ENCODE assay signal across 9 mouse cellular contexts in the genomic region with DNA sequence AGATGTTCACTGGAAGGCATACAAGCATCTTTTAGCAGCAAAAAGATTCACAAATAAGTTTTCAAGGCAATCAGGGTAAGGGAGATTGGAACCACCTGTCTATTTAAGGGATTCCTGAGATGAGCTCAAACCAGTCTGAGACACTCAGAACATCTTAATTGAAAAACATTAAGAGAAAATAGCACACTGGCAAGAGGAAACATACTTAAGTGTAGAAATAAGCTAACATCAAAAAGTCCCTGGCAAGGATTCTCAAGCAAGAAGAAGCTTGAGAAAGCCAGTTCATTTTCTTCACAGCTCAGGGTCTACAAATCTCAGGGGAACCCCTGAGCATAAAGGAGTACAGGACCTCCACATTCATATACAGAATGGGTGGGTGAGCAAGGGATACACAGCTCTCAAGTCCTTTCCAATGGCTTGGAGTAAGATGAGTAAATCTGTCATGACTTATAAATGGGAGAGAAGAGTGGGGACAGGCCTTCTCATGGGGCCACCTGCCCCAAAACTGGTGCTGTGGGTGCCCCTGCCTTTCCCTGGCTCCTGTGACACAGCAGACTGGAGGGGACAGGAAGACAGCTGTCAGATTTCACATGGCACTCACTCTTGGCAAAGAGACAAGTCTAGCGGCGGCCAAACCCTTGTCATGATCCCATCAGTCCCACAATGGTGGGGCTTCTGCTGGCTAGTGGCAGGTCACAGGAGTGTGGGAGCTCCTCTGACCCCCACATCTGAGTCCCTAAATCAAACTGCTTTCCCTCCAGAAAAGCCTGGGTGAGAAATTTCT.
A peak's percentile ranks its signal among the peaks of the same experiment; 100 is the strongest.
DNase-seq lines count a peak whose midpoint lies in the region; ATAC-seq and TF ChIP-seq lines count a peak whose summit lies in the region.
"Had no signal": no experiment of that assay in that cellular context is flagged by ENCODE, and none has a peak within 500 bp of the region (broad histone marks: within the 10 kb centered on the region; RNA-seq: fewer than 3 reads in every experiment).

No protein-coding gene starts in this region.

- no peak for TF ChIP-seq CTCF in layer of hippocampus, adult 2 months (conservative IDR thresholded peaks at IDR 0.05)

- no peaks in the 10 kb centered on the region for H3K36me3 ChIP-seq in kidney, embryonic 14.5 days (ENCODE audit: control insufficient read depth, insufficient read depth, low read length)
- no peaks in the 10 kb centered on the region for H3K36me3 ChIP-seq in heart, embryonic 15.5 days
- H3K36me3 ChIP-seq in lung, embryonic 15.5 days, result no peaks in the 10 kb centered on the region
- H3K36me3 ChIP-seq: limb, embryonic 15.5 days had no signal

- no peak overlapping the region for H3K4me2 ChIP-seq in kidney, embryonic 14.5 days (replicated peaks; ENCODE audit: low read depth, low read length)
- no peak overlapping the region for H3K4me2 ChIP-seq in heart, embryonic 15.5 days
- H3K4me2 ChIP-seq in lung, embryonic 15.5 days, result no peak overlapping the region
- H3K4me2 ChIP-seq: limb, embryonic 15.5 days had no signal

- H3K4me3 ChIP-seq in kidney, embryonic 14.5 days (ENCODE audit: low read length), result no peak overlapping the region
- H3K4me3 ChIP-seq in heart, embryonic 15.5 days, result no peak overlapping the region
- H3K4me3 ChIP-seq in lung, embryonic 15.5 days, result no peak overlapping the region
- no peak overlapping the region for H3K4me3 ChIP-seq in layer of hippocampus, adult 2 months
- H3K4me3 ChIP-seq: limb, embryonic 15.5 days; myocyte had no signal

- no peak for ATAC-seq in kidney, embryonic 14.5 days (ENCODE audit: low FRiP score, low TSS enrichment)
- ATAC-seq in heart, embryonic 15.5 days (replicated peaks; ENCODE audit: insufficient number of reproducible peaks, insufficient read depth, low FRiP score, low read depth), result no peak; the same call in 1 of the 2 replicates
- peak; percentile 93 for ATAC-seq in lung, embryonic 15.5 days (ENCODE audit: borderline replicate concordance, extremely low read depth, low FRiP score, low TSS enrichment)
- no peak for ATAC-seq in CD4-positive, CD25-positive, alpha-beta regulatory T cell, adult 4 months

- peak; percentile 3 for DNase-seq in kidney, adult 18-20 months
- DNase-seq in cerebellum, adult 9-11 months, result peak; percentile 66
- no peak for DNase-seq in layer of hippocampus, adult 2 months (ENCODE audit: low spot score in 2 of 2)

- H3K9ac ChIP-seq in kidney, embryonic 14.5 days (ENCODE audit: low read depth, low read length), result no peak overlapping the region
- H3K9ac ChIP-seq in heart, embryonic 15.5 days, result no peak overlapping the region
- H3K9ac ChIP-seq in lung, embryonic 15.5 days, result no peak overlapping the region
- H3K9ac ChIP-seq: limb, embryonic 15.5 days had no signal

- no peaks in the 10 kb centered on the region for H3K27me3 ChIP-seq in kidney, embryonic 14.5 days (ENCODE audit: control insufficient read depth, insufficient read depth, low read length)
- H3K27me3 ChIP-seq in heart, embryonic 15.5 days, result no peaks in the 10 kb centered on the region
- H3K27me3 ChIP-seq in lung, embryonic 15.5 days, result no peaks in the 10 kb centered on the region
- H3K27me3 ChIP-seq: limb, embryonic 15.5 days had no signal

- H3K9me3 ChIP-seq in kidney, embryonic 14.5 days (ENCODE audit: control insufficient read depth, low read length), result no peaks in the 10 kb centered on the region
- H3K9me3 ChIP-seq in heart, embryonic 15.5 days (replicated peaks), result no peaks in the 10 kb centered on the region
- H3K9me3 ChIP-seq in lung, embryonic 15.5 days, result no peaks in the 10 kb centered on the region
- H3K9me3 ChIP-seq: limb, embryonic 15.5 days had no signal

- no peak overlapping the region for H3K27ac ChIP-seq in kidney, embryonic 14.5 days (ENCODE audit: low read depth, low read length)
- H3K27ac ChIP-seq in heart, embryonic 15.5 days, result peak overlapping the region; percentile 47; the same call in 1 of the 2 replicates
- peak overlapping the region; percentile 71 for H3K27ac ChIP-seq in lung, embryonic 15.5 days
- no peak overlapping the region for H3K27ac ChIP-seq in layer of hippocampus, adult 2 months
- H3K27ac ChIP-seq: limb, embryonic 15.5 days had no signal

- 49% methylated on average over 2 of the region's 2 CpGs for WGBS in kidney, embryonic 14.5 days
- whole genome bisulfite sequencing in heart, embryonic 15.5 days, result 44% methylated on average over 2 of the region's 2 CpGs
- WGBS in lung, embryonic 15.5 days, result 47% methylated on average over 2 of the region's 2 CpGs

- H3K4me1 ChIP-seq in kidney, embryonic 14.5 days (ENCODE audit: control insufficient read depth, insufficient read depth, low read length), result 0 out of 2 replicates have a peak, but pooled peaks cover 4% of the 10 kb centered on the region
- H3K4me1 ChIP-seq in heart, embryonic 15.5 days (replicated peaks), result peaks cover 18% of the 10 kb centered on the region
- peaks cover 17% of the 10 kb centered on the region for H3K4me1 ChIP-seq in lung, embryonic 15.5 days
- H3K4me1 ChIP-seq: limb, embryonic 15.5 days had no signal

Comparison
In these comparisons a context has a peak if more than half of its experiments do, and no peak if none do; other contexts are left out.
1. DNase-seq: peak in kidney, adult 18-20 months (single experiment) and cerebellum, adult 9-11 months (single experiment); none in layer of hippocampus, adult 2 months (0 of 2).
2. H3K27ac ChIP-seq: peak in heart, embryonic 15.5 days (single experiment) and lung, embryonic 15.5 days (single experiment); none in kidney, embryonic 14.5 days (single experiment) and layer of hippocampus, adult 2 months (single experiment).